Mouse (Mus musculus): Measurements from ENCODE around the gene Arpc1b.

DNA sequence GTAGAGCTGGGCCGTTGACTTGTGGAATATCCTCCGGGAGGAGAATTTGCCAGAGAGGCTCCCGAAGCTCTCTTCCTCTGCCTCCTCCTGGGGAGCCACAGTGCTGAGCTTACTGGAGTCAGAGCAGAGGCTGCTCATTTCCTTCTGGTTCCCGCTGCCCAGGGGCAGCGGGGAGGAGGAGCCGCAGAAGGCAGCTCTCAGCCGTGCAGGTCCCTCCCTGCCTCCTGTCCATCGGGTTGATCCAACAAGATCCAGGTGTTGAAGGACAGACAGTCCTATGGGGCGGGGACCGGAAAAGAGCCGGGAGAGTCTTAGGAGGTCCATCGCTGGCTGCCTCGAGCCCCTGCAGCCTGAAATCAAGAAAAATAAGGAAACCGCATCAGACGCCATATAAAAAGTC, 51.2 kb downstream of the Arpc1b start:
- no peak for TF ChIP-seq CTCF (IDR thresholded peaks at IDR 0.05; ENCODE audit: low read depth)
- no peak for TF ChIP-seq EP300 (IDR thresholded peaks at IDR 0.05; ENCODE audit: low read depth)
